Mouse (Mus musculus) naive thymus-derived CD4-positive, alpha-beta T cell, adult 2 months (primary cell): ENCODE measurements at regions not wholly inside any gene's neighbourhood (a gene's known extent, or its start where the extent isn't known, plus 50 kb on each side); places are given as distances from the start of the nearest gene placed in this dataset.
A peak's percentile ranks its signal among the peaks of the same experiment; 100 is the strongest.

Source experiments
- DNase-seq: peaks from one replicate; pipeline ENCODE4 v3.0.0-alpha.2; 2011; ENCODE audit warnings: low read depth

DNA sequence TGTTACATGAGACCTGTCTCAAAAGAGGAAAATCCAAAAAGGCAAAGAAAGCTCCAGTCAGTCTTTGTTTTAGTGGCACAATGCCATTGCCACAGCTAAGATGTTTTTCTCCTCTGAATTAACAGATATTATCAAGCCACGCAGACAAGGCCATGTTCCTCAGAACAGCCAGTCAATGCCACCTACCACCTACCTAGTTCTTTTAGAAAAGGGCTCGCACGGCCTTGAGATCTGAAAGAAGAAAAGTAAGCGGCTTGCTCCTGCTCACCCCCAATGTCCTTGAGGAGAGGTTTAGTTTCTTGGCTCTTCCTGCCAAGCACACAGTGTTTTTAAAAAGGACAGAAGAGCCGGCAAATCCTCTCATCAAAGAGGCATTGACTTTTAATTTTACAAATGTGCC is 88.7 kb upstream of the Noct start:
- DNase-seq = no peak

DNA sequence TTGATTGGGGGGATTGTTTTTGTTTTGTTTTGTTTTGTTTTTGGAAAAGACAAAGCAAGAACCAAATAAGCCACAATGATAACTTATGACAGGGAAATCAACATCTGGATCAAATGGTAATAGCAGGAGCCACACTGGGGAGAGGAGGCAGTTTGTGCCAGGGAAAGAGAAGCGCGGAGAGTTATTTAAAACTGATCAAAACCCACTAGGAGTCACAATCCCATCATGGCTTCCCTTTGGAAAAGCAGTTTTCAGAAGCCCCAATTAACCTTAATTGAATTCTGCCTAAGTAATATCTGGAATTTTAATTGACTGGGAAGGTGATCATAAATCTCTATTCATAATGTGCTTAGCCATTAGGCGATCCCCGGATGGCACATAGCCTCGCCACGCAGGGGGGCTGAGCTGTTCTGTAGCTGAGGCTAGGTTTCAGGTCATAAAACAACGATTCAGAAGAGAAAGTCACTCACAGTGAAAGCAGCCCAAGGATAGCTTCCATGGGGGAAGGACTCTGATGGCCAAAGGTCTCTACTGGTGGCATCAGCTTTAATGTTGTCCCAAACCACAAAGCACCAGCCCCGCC is 86.4 kb upstream of the Noct start:
- no peak for DNase-seq

- DNase-seq = no peak
These were observed 78.3 kb upstream of the Noct start for GRCm38 (mm10) chr3:51145985-51146384.

GRCm38 (mm10) chr3:51150012-51150411 is 74.2 kb upstream of the Noct start:
- DNase-seq = no peak

DNA sequence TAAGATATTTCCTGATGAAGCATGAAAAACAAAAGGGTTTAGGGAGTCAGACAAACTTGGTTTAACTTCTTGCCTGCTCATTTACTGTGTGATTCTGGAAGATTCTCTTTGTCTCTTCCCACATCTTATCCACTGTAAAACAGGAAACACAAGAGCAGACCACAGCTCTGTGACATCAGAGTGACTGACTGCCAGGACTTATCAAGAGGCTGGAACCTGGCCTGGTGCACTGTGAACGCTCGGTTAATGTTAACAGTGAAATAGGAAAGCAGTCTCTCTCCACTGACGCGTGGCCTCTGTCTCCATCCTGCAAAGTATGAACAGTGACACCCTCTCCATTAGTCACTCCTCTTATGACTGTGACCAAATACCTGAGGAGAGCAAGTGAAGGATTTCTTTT is 73.1 kb upstream of the Noct start:
- DNase-seq = no peak

DNA sequence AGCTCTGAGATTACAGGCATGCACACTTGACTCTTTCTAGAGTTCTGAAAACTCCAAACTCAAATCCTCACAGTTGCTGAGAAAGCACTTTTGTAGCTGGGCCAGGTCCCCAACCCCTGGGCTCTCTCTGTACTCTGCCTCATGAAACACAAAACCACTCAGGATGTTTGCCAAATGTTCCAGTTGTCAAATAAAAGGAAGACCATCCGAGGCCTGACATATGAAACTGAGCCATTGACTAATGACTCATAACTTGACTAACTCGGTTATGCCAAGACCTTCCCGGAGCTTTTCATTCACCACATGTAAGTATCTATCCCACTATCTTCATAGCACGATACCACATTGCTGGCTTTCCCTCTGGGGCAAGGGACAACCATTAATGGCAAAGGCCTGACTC is 68.6 kb upstream of the Noct start:
- DNase-seq = no peak

DNA sequence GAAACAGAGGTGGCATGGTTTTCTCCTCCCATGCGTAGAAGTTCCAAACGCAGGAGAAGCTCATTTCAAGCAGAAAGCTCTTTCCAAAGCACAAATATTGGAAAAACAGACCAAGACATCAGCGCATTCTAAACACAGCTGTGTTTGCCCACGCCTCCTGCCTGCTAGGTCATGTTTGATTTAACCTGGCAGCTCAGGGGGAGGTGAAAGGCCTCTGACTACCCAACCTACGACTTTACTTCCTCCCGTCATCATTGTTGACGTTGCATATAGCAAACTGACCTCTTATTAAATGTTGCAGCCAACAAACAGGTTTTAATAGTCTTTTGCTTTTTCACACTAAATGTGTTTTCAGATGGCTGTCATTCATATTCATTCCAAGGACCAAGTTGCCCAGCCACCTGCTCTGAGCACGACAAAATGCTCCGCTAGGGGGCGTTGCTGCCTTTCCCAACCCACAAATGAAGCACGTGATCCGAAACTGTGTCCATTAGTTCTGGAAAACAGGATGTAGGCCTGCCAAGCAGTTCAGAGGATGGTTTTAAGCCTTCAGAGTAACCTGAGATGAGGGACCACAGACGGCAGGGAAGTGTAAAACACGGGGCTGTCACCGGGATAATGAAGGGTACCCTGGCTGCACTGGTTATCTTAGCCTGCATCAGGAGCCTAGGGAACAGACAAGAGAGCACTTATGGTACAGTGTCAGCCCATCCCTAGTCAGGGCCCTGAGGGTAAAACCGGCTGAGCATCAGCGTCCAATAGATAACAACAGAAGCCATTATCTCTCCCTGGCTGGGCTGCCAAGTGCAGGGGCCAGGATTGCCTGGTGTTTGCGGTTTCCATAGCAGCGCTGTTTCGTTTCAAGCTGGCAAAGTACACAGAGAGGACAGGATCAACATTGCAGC is 67.6 kb upstream of the Noct start:
- DNase-seq = no peak

DNA sequence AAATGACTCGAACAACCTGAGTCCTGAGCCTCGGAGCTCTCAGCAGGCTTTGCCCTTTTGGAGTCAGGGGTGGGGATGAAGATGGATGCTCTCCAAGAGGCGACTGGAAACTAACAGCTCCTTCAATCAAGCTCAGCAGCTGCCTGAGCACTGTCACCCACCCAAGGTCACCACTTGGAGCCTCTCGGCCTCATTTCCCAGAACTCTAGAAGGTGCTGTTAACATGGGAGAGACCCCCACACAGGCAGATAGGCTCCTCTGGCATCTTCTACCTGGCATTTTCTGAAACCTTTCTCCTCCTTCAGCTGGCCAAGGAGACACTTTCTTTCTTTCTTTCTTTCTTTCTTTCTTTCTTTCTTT is 67.0 kb upstream of the Noct start:
- no peak for DNase-seq

DNA sequence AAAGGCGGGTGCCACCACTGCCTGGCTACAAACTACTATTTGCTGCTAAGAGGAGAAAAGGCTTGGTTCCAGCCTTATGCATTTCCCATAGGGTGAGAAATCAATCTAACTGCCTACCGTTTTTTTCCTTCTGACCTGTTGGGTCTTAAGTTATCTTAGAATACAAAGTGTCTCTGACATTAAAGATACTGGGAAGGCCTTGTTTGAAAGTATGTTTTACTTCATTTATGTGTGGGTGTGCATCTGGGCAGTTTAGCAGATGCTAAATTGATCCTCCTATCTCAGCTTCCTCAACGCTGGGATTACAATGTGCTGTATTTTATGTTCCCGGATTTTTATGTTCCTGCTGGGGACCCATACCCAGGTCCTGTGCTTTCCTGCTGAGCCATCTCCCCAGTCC is 65.8 kb upstream of the Noct start:
- no peak for DNase-seq

GRCm38 (mm10) chr3:51159322-51159721 is 64.9 kb upstream of the Noct start:
- no peak for DNase-seq

GRCm38 (mm10) chr3:51159881-51160280 is 64.4 kb upstream of the Noct start:
- no peak for DNase-seq

GRCm38 (mm10) chr3:51160625-51161024 is 63.6 kb upstream of the Noct start:
- DNase-seq = no peak

GRCm38 (mm10) chr3:51169150-51169925 is 54.9 kb upstream of the Noct start:
- DNase-seq = no peak

GRCm38 (mm10) chr3:51170225-51170852 is 53.9 kb upstream of the Noct start:
- DNase-seq = peak; percentile 74
